ENCODE assay signal across 8 mouse cellular contexts in the genomic region with DNA sequence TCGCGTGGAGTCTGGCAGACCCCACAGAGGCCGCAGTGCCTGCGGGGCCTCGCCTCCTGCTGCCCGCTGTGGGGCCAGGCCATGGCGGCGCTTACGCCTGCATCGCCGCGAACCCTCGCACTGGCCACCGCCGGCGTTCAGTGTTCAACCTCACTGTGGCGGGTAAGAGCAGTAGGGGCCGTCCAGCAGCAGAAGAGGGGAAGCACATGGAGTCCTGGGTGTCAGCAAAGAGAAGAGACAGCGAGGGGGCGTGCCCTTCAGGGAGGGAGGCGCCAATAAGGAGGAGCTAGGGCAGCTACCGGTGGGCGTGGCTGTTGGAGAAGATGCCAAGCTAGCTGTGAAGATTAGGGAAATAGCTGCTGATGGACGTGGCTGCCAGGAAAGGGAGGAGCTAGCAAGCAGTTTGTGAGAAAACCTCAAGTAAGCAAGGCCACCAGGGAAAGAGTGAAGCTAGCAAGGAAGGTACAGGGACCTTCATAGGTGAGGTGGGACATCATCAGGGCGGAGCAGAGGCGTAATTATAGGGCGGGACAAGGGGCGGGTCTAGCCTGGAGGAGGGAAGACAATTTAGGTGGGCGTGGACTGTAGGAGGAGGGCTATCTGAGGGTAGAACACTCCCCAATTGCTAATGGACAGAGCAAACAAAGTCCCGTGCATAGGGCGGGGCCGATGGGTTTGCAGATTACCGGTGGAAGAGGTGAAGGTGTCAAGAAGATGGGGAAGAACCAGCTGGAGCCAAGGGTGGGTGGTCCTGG. TPM values are rescaled to one million over a fixed set of nuclear protein-coding genes. Genes with fewer than 3 reads are reported as not detected.
A peak's percentile ranks its signal among the peaks of the same experiment; 100 is the strongest.
DNase-seq lines count a peak whose midpoint lies in the region; ATAC-seq and TF ChIP-seq lines count a peak whose summit lies in the region.

No protein-coding gene starts in this region.

- H3K27ac ChIP-seq in hindbrain, embryonic 15.5 days (replicated peaks), result peak overlapping the region; percentile 80
- H3K27ac ChIP-seq in left cerebral cortex, adult 2 months, result no peak overlapping the region

- H3K27me3 ChIP-seq in hindbrain, embryonic 15.5 days, result 0 out of 2 replicates have a peak, but pooled peaks cover 7% of the 10 kb centered on the region

- peaks cover 10% of the 10 kb centered on the region for H3K4me1 ChIP-seq in hindbrain, embryonic 15.5 days (replicated peaks)

- DNase-seq in adipocyte (ENCODE audit: low spot score), result peak; percentile 88
- peak; percentile 88 for DNase-seq in gastrocnemius, adult 18-20 months (ENCODE audit: low spot score)
- peak; percentile 65 to 76 for DNase-seq in left cerebral cortex, adult 2 months (ENCODE audit: extremely low spot score in 1 of 2, low spot score in 2 of 2)
- peak; percentile 75 for DNase-seq in right cerebral cortex, adult 18-20 months
- peak; percentile 58 for DNase-seq in urinary bladder, adult 2 months (ENCODE audit: low spot score)

- peak overlapping the region; percentile 59 for H3K4me3 ChIP-seq in hindbrain, embryonic 15.5 days
- H3K4me3 ChIP-seq in left cerebral cortex, adult 2 months, result peak overlapping the region; percentile 34

- H3K4me2 ChIP-seq in hindbrain, embryonic 15.5 days, result peak overlapping the region; percentile 89

- TF ChIP-seq CTCF in left cerebral cortex, adult 2 months (IDR thresholded peaks at IDR 0.05), result no peak; the same call in none of the 2 replicates

- no peaks in the 10 kb centered on the region for H3K9me3 ChIP-seq in hindbrain, embryonic 15.5 days

- under 1% methylated on average over 32 of the region's 33 CpGs for WGBS in hindbrain, embryonic 15.5 days

- peak overlapping the region; percentile 47 for H3K9ac ChIP-seq in hindbrain, embryonic 15.5 days

- no peaks in the 10 kb centered on the region for H3K36me3 ChIP-seq in hindbrain, embryonic 15.5 days

- peak; percentile 83 for ATAC-seq in common myeloid progenitor, adult 5-6 weeks (replicated peaks; ENCODE audit: low read depth, poor library complexity, severe bottlenecking)
- ATAC-seq in hindbrain, embryonic 15.5 days (ENCODE audit: low FRiP score, low read depth), result peak; percentile 91
- ATAC-seq in megakaryocyte, adult 5-6 weeks (ENCODE audit: poor library complexity, severe bottlenecking), result peak; percentile 81

- intact Hi-C loops in left cerebral cortex, adult 2 months (cut with DNase I), result loop anchor here (1.0 kb wide), 2 partner anchors 30 to 42 kb away; no protein-coding TSS in a partner anchor

RNA-seq across cellular contexts. Expression of gene Vsig10l, which starts 2.6 kb away (rescaled TPM):
- total RNA-seq in common myeloid progenitor, adult 5-6 weeks (2017), result 3.9 and 8.6 TPM in 2 replicates
- total RNA-seq in gastrocnemius, adult 18-20 months (2021), result under 1 TPM; 0.85 to 0.87 TPM
- 21.0 and 21.4 TPM in 2 replicates for polyA plus RNA-seq in hindbrain, embryonic 15.5 days (2015; fragmentation: Nextera tagmentation; extraction: Ambion mirVana)
- total RNA-seq in left cerebral cortex, adult 2 months (2021), result 1 to 10 TPM in 1 of 2 experiments, under 1 TPM in 1; 0.89 to 1.2 TPM
- 2.9 and 3.1 TPM in 2 replicates for total RNA-seq in megakaryocyte, adult 5-6 weeks (2015)
- 2.7 and 4.5 TPM in 2 replicates for total RNA-seq in megakaryocyte, adult 5-6 weeks (2017)
- 2.7 and 3.1 TPM in 2 replicates for polyA plus RNA-seq in urinary bladder, adult 2 months (2012; rRNA removed)

RNA-seq across cellular contexts. Expression of gene Gm45233, which starts 21.6 kb away (rescaled TPM):
- 2.6 and 8.0 TPM in 2 replicates for total RNA-seq in common myeloid progenitor, adult 5-6 weeks (2017)
- total RNA-seq in gastrocnemius, adult 18-20 months (2021), result under 1 TPM; 0.28 to 0.84 TPM
- 0.41 TPM in 1 of 2 replicates, not detected in the other for polyA plus RNA-seq in hindbrain, embryonic 15.5 days (2015; fragmentation: Nextera tagmentation; extraction: Ambion mirVana)
- total RNA-seq in left cerebral cortex, adult 2 months (2021), result under 1 TPM in 1 of 2 experiments, not detected in 1; 0.89 TPM
- total RNA-seq in megakaryocyte, adult 5-6 weeks (2015), result not detected in 2 replicates
- total RNA-seq in megakaryocyte, adult 5-6 weeks (2017), result 1.8 and 3.1 TPM in 2 replicates
- 0.12 and 0.56 TPM in 2 replicates for polyA plus RNA-seq in urinary bladder, adult 2 months (2012; rRNA removed)

RNA-seq across cellular contexts. Expression of gene Etfb, which starts 21.6 kb away (rescaled TPM):
- total RNA-seq in common myeloid progenitor, adult 5-6 weeks (2017), result 481 and 496 TPM in 2 replicates
- 100 to 1,000 TPM; 282 to 331 TPM for total RNA-seq in gastrocnemius, adult 18-20 months (2021)
- 129 and 138 TPM in 2 replicates for polyA plus RNA-seq in hindbrain, embryonic 15.5 days (2015; fragmentation: Nextera tagmentation; extraction: Ambion mirVana)
- total RNA-seq in left cerebral cortex, adult 2 months (2021), result 10 to 100 TPM; 58.2 TPM
- total RNA-seq in megakaryocyte, adult 5-6 weeks (2015), result 128 and 130 TPM in 2 replicates
- 201 and 203 TPM in 2 replicates for total RNA-seq in megakaryocyte, adult 5-6 weeks (2017)
- 244 and 246 TPM in 2 replicates for polyA plus RNA-seq in urinary bladder, adult 2 months (2012; rRNA removed)

RNA-seq across cellular contexts. Expression of gene Iglon5, which starts 24.4 kb away (rescaled TPM):
- total RNA-seq in common myeloid progenitor, adult 5-6 weeks (2017), result not detected in 2 replicates
- under 1 TPM; 0.19 to 0.39 TPM for total RNA-seq in gastrocnemius, adult 18-20 months (2021)
- 9.6 and 10.7 TPM in 2 replicates for polyA plus RNA-seq in hindbrain, embryonic 15.5 days (2015; fragmentation: Nextera tagmentation; extraction: Ambion mirVana)
- 10 to 100 TPM; 24.4 to 27.3 TPM for total RNA-seq in left cerebral cortex, adult 2 months (2021)
- total RNA-seq in megakaryocyte, adult 5-6 weeks (2015), result not detected in 2 replicates
- total RNA-seq in megakaryocyte, adult 5-6 weeks (2017), result not detected in 2 replicates
- 3.7 and 7.2 TPM in 2 replicates for polyA plus RNA-seq in urinary bladder, adult 2 months (2012; rRNA removed)

RNA-seq across cellular contexts. Expression of gene Cldnd2, which starts 24.9 kb away (rescaled TPM):
- 2.9 TPM in 1 of 2 replicates, not detected in the other for total RNA-seq in common myeloid progenitor, adult 5-6 weeks (2017)
- total RNA-seq in gastrocnemius, adult 18-20 months (2021), result not detected
- polyA plus RNA-seq in hindbrain, embryonic 15.5 days (2015; fragmentation: Nextera tagmentation; extraction: Ambion mirVana), result not detected in 2 replicates
- total RNA-seq in left cerebral cortex, adult 2 months (2021), result not detected
- total RNA-seq in megakaryocyte, adult 5-6 weeks (2015), result not detected in 2 replicates
- not detected in 2 replicates for total RNA-seq in megakaryocyte, adult 5-6 weeks (2017)
- not detected in 2 replicates for polyA plus RNA-seq in urinary bladder, adult 2 months (2012; rRNA removed)
